Mouse (Mus musculus) heart, adult 2 months (tissue): ENCODE measurements around the gene Gm37240.

Experiments
- CTCF ChIP-seq: fragments of 200-600 bp; IDR thresholded peaks from 2 replicates; pipeline ENCODE4 v1.8.1; 2022; ENCODE audit warnings: antibody characterized with exemption, mild to moderate bottlenecking, moderate library complexity
- EP300 ChIP-seq: fragments of 200-500 bp; IDR thresholded peaks from 2 replicates; pipeline ENCODE4 v1.6.1; 2011; ENCODE audit warnings: low read depth, low read length, control low read depth; ENCODE audit not compliant: insufficient read depth
- POLR2A ChIP-seq: fragments of 200-500 bp; IDR thresholded peaks from 2 replicates; pipeline ENCODE4 v1.6.1; 2011; ENCODE audit warnings: mild to moderate bottlenecking, low read depth, low read length, control low read depth; ENCODE audit not compliant: insufficient read depth

DNA sequence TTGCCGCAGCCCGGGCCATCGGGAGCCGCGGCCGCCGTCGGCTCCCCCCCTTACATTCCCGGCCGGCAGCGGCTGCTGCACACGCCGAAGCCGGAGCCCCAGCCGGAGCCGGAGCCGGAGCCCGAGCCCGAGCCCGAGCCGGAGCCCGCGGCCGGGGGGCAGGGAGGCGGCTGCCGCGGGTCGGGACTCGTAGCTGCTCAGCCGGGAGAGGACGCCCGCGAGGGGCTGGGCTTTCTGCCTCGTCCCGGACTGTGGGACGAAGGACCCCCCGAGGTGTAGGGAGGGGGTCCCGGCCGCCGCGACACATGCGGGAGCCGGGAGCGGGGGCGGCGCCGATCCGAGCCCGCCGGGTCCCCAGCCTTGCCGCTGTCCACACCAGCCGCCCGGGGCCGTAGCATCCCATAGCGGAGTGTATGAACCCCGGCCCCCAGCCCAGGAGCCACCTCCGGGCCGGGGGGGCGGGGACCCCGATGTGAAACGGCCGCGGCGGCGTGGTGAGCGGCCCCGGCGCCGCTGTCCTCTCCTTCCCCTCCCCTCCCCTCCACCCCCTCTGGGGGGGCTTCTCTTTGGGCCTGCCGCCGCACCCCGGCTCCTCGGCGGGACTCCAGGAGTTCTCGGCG, 1072.4 kb downstream of the Gm37240 start, which contains the start of gene Fbxw7:
- TF ChIP-seq POLR2A (no peak), CTCF (no peak), EP300 (no peak)
